Mouse (Mus musculus): ENCODE results near the gene Med12l. TPM values are rescaled to one million over a fixed set of nuclear protein-coding genes. Genes with fewer than 3 reads are reported as not detected.

Med12l gene
- polyA plus RNA-seq, 1 experiment: 0.01 TPM

GRCm38 (mm10) chr3:59312610-59313009 lies 307.0 kb downstream of the Med12l start:
- H3K79me2 ChIP-seq (ENCODE audit: control insufficient read depth, insufficient read depth): no peaks in the 10 kb centered on the region
- H3ac ChIP-seq (ENCODE audit: control insufficient read depth, insufficient read length): no peak overlapping the region
- H3K4me2 ChIP-seq (ENCODE audit: low read depth): no peak overlapping the region
- no peak overlapping the region for H3K4me3 ChIP-seq
- H3K36me3 ChIP-seq (ENCODE audit: control insufficient read depth, insufficient read depth): no peaks in the 10 kb centered on the region
- no peaks in the 10 kb centered on the region for H3K27me3 ChIP-seq (ENCODE audit: control insufficient read depth, insufficient read depth, insufficient read length)
- TF ChIP-seq CEBPB (IDR thresholded peaks at IDR 0.05; ENCODE audit: insufficient read depth, poor library complexity, severe bottlenecking): peak; percentile 44; the same call in 1 of the 2 replicates
- no peak for TF ChIP-seq MAX (IDR thresholded peaks at IDR 0.05; ENCODE audit: low read depth)

DNA sequence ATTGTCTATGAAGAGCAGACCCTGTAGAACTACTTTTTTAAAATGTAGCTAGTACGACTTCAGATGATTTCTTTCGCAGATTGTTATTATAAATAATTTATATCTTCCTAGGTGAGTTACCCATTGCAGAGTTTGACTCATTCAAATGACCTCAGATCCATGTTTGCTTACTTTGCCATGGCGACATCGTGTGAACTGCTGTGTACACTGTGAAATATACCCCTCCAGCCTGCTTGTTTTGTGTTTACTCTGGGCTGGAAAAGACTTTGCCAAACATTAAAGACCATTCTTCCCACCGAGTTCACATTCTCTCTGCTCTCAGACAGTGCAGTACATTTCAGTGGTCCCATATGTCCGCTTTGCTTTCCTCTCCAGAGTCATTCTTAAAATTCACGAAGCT lies 310.5 kb downstream of the Med12l start:
- Histone ChIP-seq H3K27me3 (ENCODE audit: control insufficient read depth, insufficient read depth, insufficient read length) (no peaks in the 10 kb centered on the region), H3K4me3 (no peak overlapping the region), H3K4me2 (ENCODE audit: low read depth) (no peak overlapping the region), H3K36me3 (ENCODE audit: control insufficient read depth, insufficient read depth) (no peaks in the 10 kb centered on the region), H3K79me2 (ENCODE audit: control insufficient read depth, insufficient read depth) (no peaks in the 10 kb centered on the region), H3ac (ENCODE audit: control insufficient read depth, insufficient read length) (no peak overlapping the region)
- TF ChIP-seq CEBPB (IDR thresholded peaks at IDR 0.05; ENCODE audit: insufficient read depth, poor library complexity, severe bottlenecking) (no peak), MYOG (IDR thresholded peaks at IDR 0.05; ENCODE audit: control insufficient read depth in 1 of 3, insufficient read depth in 1 of 3, insufficient read length in 2 of 3, low read depth in 2 of 3) (no peak), REST (IDR thresholded peaks at IDR 0.05; ENCODE audit: insufficient read depth, insufficient read length) (no peak), E2F4 (IDR thresholded peaks at IDR 0.05; ENCODE audit: insufficient read depth) (no peak), USF1 (IDR thresholded peaks at IDR 0.05; ENCODE audit: low read depth) (no peak), SRF (IDR thresholded peaks at IDR 0.05; ENCODE audit: control insufficient read depth, insufficient read length, low read depth) (no peak), POLR2AphosphoS2 (IDR thresholded peaks at IDR 0.05; ENCODE audit: insufficient read length, low read depth) (no peak), TCF12 (IDR thresholded peaks at IDR 0.05; ENCODE audit: insufficient read depth, poor library complexity, severe bottlenecking) (no peak), TCF3 (IDR thresholded peaks at IDR 0.05; ENCODE audit: insufficient read length, low read depth) (no peak)

DNA sequence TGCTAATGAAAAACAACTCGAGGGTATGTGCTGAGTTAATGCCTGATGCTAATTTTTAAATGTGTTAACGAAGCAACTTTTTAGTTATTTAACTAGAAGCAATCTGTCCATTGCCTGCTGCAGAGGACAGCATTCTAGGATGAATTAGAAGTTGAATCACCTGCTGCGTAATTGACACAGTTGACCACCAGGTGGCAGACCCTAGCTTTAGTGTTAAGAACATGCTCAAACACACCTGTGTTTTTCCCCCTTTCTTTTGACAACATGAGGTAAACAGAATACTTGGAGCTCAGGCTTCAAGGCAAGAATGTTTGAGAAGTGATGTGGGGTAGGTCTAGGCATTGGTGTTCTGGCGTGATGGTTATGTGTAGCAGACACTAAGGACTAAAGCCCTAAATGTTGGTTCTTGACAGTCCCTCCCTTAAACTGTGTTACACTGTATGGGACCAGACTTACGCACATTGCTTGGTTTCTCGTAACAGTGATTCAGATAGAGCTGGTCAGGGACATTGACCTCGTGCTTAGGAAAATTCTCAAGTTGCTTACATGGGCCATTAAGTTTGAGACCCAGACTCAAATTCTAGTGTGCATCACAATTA lies 315.8 kb downstream of the Med12l start:
- Histone ChIP-seq H3K4me3 (no peak overlapping the region), H3K4me2 (ENCODE audit: low read depth) (no peak overlapping the region), H3K27me3 (ENCODE audit: control insufficient read depth, insufficient read depth, insufficient read length) (no peaks in the 10 kb centered on the region), H3K36me3 (ENCODE audit: control insufficient read depth, insufficient read depth) (no peaks in the 10 kb centered on the region), H3K79me2 (ENCODE audit: control insufficient read depth, insufficient read depth) (no peaks in the 10 kb centered on the region), H3ac (ENCODE audit: control insufficient read depth, insufficient read length) (no peak overlapping the region)
- TF ChIP-seq TCF3 (IDR thresholded peaks at IDR 0.05; ENCODE audit: insufficient read length, low read depth) (no peak), REST (IDR thresholded peaks at IDR 0.05; ENCODE audit: insufficient read depth, insufficient read length) (no peak), MYOG (IDR thresholded peaks at IDR 0.05; ENCODE audit: control insufficient read depth in 1 of 3, insufficient read depth in 1 of 3, insufficient read length in 2 of 3, low read depth in 2 of 3) (no peak), SRF (IDR thresholded peaks at IDR 0.05; ENCODE audit: control insufficient read depth, insufficient read length, low read depth) (no peak), POLR2A (IDR thresholded peaks at IDR 0.05; ENCODE audit: insufficient read length, low read depth) (no peak), E2F4 (IDR thresholded peaks at IDR 0.05; ENCODE audit: insufficient read depth) (no peak), USF1 (IDR thresholded peaks at IDR 0.05; ENCODE audit: low read depth) (no peak), CEBPB (IDR thresholded peaks at IDR 0.05; ENCODE audit: insufficient read depth, poor library complexity, severe bottlenecking) (no peak), MYOD1 (IDR thresholded peaks at IDR 0.05; ENCODE audit: control insufficient read depth in 1 of 3, insufficient read length in 2 of 3, low read depth in 2 of 3) (no peak), POLR2AphosphoS2 (IDR thresholded peaks at IDR 0.05; ENCODE audit: insufficient read length, low read depth) (no peak), TCF12 (IDR thresholded peaks at IDR 0.05; ENCODE audit: insufficient read depth, poor library complexity, severe bottlenecking) (no peak), MAX (IDR thresholded peaks at IDR 0.05; ENCODE audit: low read depth) (no peak)

DNA sequence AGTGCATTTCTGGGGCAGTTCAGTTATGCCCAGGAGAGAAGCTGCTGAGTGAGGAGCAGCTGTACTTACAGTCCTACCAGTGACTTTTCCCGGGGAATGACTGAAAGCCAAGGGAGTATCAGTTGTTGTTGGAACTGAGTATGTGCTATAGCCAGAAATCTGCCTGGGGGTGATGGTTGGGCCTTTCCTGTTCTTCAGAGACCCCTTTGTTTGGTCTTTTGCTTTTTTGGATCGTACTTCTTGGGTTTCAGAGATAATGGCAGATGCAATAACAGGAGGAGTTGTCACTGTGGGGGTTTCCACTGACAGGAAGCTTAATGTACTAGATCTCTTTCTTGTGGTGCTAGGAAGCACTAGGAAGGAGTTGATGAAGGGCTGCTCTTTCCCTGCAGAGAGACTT lies 322.9 kb downstream of the Med12l start:
- H3K4me2 ChIP-seq (ENCODE audit: low read depth): no peak overlapping the region
- H3K79me2 ChIP-seq (ENCODE audit: control insufficient read depth, insufficient read depth): no peaks in the 10 kb centered on the region
- no peaks in the 10 kb centered on the region for H3K27me3 ChIP-seq (ENCODE audit: control insufficient read depth, insufficient read depth, insufficient read length)
- no peak for TF ChIP-seq E2F4 (IDR thresholded peaks at IDR 0.05; ENCODE audit: insufficient read depth)
- no peak for TF ChIP-seq MYOG (IDR thresholded peaks at IDR 0.05; ENCODE audit: control insufficient read depth in 1 of 3, insufficient read depth in 1 of 3, insufficient read length in 2 of 3, low read depth in 2 of 3)
- no peak for TF ChIP-seq CEBPB (IDR thresholded peaks at IDR 0.05; ENCODE audit: insufficient read depth, poor library complexity, severe bottlenecking)
- no peak for TF ChIP-seq POLR2A (IDR thresholded peaks at IDR 0.05; ENCODE audit: insufficient read length, low read depth)
- no peak for TF ChIP-seq USF1 (IDR thresholded peaks at IDR 0.05; ENCODE audit: low read depth)
- TF ChIP-seq REST (IDR thresholded peaks at IDR 0.05; ENCODE audit: insufficient read depth, insufficient read length): no peak
- no peak overlapping the region for H3ac ChIP-seq (ENCODE audit: control insufficient read depth, insufficient read length)
- no peaks in the 10 kb centered on the region for H3K36me3 ChIP-seq (ENCODE audit: control insufficient read depth, insufficient read depth)
- H3K4me3 ChIP-seq: no peak overlapping the region

GRCm38 (mm10) chr3:59341647-59342427 lies 336.2 kb downstream of the Med12l start:
- no peaks in the 10 kb centered on the region for H3K36me3 ChIP-seq (ENCODE audit: control insufficient read depth, insufficient read depth)
- no peaks in the 10 kb centered on the region for H3K79me2 ChIP-seq (ENCODE audit: control insufficient read depth, insufficient read depth)
- H3K4me2 ChIP-seq (ENCODE audit: low read depth): no peak overlapping the region
- TF ChIP-seq POLR2A (IDR thresholded peaks at IDR 0.05; ENCODE audit: insufficient read length, low read depth): no peak
- TF ChIP-seq SRF (IDR thresholded peaks at IDR 0.05; ENCODE audit: control insufficient read depth, insufficient read length, low read depth): no peak
- TF ChIP-seq TCF3 (IDR thresholded peaks at IDR 0.05; ENCODE audit: insufficient read length, low read depth): no peak
- H3K27me3 ChIP-seq (ENCODE audit: control insufficient read depth, insufficient read depth, insufficient read length): no peaks in the 10 kb centered on the region
- H3ac ChIP-seq (ENCODE audit: control insufficient read depth, insufficient read length): no peak overlapping the region
- H3K4me3 ChIP-seq: no peak overlapping the region
